Mouse (Mus musculus) c-Kit-positive CD71-negative TER-119-negative erythroid progenitor cells, embryonic 14.5 days (primary cell): Measurements from ENCODE around the gene Itsn1.
A peak's percentile ranks its signal among the peaks of the same experiment; 100 is the strongest.

ENCODE experiments used
- DNase-seq: peaks from one replicate; pipeline ENCODE4 v3.0.0-alpha.2; 2013; ENCODE audit warnings: low read depth

Itsn1 gene

GRCm38 (mm10) chr16:91769911-91770310 lies 40.8 kb downstream of the Itsn1 start:
- DNase-seq: no peak

- no peak for DNase-seq
These were observed 41.6 kb downstream of the Itsn1 start for GRCm38 (mm10) chr16:91770662-91771061.

DNA sequence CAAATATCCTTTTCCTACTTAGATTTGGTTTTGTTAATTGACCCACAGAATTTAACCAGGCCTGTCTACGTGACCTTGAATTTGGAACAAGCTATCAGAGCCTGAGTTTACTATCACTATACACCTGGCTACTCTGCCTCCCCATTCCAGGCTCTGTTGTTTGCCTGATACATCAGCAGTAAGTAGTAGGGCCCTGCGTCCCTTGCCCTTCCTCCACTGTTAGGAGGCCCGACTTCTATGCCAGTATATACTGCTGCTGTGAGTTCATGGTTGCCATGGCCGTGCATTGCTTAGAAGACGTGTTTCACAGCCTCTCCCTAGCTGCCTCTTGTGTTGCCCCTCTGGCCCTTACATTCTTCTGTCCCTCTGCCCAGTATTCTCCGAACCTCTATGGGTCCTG lies 42.3 kb downstream of the Itsn1 start:
- DNase-seq: no peak

- no peak for DNase-seq
These were observed 43.5 kb downstream of the Itsn1 start for GRCm38 (mm10) chr16:91772586-91772985.

DNA sequence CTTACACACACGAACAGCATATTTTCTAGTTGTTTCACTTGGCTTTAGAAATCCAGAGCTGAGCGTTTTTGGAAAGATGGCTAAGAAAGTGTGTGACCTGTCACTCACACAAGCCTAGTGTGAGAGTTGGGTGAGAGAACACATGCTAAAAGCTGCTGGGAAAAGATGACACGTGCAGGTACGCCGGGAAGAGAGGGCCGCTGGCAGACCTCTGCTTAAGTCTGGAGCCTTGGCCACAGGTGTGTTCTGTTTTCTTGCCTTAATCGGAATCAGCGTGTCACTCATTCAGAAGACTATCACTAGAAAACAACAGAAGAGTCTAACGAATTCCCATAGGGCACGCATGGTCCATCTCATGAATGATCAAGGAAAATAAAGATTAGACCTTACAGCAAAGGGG lies 50.5 kb downstream of the Itsn1 start:
- no peak for DNase-seq

DNA sequence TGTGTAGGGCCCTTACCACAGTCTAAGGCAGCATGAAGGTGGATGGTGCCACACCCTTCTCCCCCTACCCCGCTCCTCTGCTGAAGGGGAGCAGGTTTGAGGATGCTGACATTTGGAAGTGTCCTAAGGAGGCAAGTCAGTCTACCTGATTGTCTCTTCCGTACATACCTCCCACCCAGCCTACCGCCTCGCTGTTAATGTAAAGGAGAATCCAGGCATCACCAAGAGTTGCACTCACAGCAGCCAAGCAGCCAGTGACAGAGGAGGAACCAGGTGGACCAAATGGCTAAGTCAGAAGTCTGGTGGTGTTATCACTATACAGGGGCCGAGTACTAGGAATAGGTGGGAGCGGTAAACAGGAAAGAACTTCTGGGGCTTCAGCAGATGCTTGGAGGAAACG lies 51.1 kb downstream of the Itsn1 start:
- no peak for DNase-seq

DNA sequence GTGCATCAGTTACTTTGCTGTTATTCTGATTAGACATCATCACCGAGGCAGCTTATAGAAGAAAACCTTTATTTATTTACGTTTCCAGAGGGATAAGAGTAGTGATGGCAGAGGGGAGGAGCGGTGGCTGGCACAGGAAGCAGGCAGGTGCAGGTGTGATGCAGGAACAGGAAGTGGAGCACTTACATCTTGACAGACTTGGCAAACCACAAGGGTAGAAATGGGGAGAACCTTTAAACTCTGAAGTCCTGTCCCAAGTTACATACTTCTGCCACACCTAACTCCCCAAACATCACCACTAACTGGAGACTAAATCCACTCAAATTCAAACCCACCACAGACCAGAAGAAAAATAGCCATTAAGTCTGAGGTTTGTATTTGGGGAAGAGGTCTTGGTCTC lies 51.7 kb downstream of the Itsn1 start:
- DNase-seq: no peak

DNA sequence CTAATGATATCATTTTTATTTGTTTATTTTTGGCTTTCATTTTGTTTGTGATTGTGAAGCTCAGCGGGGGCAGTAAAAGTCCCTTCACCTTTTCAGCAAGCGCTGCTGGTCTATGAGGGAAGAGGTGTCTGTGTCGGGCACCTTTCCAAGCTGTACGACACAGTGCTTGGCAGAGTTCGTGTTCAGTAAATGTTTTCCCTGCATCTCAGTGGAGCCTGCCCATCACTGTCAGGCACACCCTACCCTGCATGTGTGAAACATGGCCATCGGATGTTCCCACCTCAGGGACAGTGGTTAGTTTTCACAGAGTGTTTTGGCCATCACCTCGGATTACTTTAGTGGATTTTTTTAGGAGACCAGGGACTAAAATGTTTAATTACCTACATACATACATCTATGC lies 54.1 kb downstream of the Itsn1 start:
- no peak for DNase-seq

DNA sequence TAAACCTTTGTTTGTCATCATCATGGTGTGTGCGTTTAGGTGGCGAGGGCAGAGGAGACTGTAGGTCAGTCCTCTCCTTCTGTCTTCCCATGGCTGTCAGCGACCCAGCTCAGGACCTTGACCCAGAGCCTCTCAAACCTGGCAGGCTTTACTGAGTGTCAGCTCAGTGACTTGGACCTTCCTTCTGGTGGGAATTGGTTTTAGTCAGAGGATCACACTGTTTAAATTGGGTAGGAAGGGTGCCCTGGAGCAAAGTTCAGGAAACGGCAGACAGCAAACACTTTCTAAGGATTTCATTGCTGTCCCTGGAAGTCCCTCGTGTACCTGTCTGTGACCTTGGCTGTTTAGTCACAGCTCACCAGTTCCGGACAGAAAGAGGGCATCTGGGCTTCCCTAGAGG lies 55.2 kb downstream of the Itsn1 start:
- DNase-seq: no peak

DNA sequence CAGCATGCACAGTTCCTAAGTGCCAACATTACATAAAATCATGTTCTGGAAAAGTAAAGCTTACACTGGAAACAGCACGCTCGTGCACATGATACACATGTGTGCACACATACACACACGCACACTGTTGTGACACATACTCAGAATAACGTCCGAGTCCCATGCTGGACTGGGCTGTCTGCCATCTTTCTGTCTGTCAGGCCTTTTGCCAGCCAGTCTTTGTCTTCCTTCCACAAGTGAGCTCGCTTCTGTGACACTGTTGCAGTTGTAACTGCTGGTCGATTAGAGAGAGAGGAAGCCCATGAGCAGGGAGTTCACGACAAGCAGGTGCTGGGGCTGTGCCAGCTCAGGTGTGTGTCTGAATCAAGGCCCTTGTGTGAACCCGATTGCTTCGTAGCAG lies 57.3 kb downstream of the Itsn1 start:
- DNase-seq: no peak

- DNase-seq: peak; percentile 55
These were observed 60.6 kb downstream of the Itsn1 start for GRCm38 (mm10) chr16:91789728-91790127.

DNA sequence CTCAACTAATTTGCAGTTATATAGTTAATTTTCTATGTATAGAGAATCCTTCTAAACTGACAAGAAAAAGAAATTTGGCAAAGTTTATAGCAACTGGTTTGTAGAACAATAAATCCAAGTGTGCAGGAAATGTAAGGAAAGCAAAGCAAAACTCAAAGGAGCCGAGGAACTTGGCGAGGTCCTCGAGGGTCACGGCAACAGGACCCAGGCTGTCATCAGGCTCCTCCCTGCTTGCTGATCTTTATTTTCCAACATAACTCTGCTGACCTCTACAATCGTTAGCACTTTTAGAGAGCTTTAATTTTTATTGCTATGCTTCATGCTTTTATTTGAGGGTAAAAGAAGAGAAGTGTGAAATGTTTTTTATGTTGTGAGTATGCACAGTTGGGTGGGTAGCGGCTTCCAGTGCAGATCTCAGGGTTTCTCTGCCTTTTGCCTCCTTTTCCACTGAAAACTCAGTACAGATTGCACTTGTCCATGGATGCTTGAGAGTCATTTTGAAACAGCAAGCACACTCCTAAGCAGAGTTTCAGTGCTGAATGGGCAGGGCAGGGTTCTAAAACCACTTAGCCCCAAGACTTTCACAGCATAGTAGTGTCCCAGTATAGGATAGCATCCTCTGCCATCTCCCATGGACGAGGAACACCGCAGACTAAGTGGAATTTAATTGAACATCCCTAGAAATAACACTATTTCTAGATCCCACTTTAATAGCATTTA lies 63.6 kb downstream of the Itsn1 start:
- DNase-seq: no peak

GRCm38 (mm10) chr16:91793507-91794278 lies 64.6 kb downstream of the Itsn1 start:
- peak; percentile 34 for DNase-seq

DNA sequence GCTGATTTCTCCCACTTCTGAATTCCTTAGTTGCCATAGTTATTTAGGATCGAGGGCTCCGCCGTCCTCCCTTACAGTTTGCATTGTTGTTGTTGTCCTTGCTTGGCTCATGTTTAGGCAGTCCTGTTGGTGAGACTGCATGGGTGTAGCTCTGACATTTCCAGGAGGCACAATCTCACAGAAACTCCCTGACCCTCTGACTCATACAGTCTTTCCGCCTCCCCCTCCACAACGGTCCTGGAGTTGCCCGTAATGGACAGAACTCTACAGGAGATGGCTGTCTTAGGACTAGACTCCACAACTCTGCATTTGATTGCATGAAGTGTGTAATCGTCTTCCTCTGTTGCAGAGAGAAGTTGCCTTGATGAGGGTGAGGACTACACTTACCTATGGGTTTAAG lies 65.2 kb downstream of the Itsn1 start:
- no peak for DNase-seq

- no peak for DNase-seq
These were observed 66.0 kb downstream of the Itsn1 start for GRCm38 (mm10) chr16:91795044-91795443.

DNA sequence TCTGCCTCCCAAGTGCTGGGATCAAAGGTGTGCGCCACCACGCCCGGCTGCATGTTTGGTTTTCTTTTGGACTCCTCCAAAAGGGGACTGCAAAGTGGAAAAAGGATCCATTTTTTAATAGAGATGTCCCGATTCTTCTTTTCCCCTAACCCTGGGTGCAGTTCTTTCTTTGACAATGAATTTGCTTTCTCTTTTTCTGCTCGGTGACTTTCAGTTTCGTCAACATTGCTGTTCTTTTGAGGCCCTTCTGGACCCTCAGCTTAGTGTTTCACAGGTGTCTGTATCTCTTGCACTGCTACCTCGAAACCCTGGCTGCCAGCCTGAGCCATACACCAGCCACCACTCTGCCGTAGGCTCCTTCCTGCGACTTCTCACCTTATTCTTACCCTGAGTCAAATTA lies 66.5 kb downstream of the Itsn1 start:
- no peak for DNase-seq

GRCm38 (mm10) chr16:91801426-91801825 lies 72.3 kb downstream of the Itsn1 start:
- no peak for DNase-seq

GRCm38 (mm10) chr16:91802461-91803062 lies 73.5 kb downstream of the Itsn1 start:
- DNase-seq: no peak

DNA sequence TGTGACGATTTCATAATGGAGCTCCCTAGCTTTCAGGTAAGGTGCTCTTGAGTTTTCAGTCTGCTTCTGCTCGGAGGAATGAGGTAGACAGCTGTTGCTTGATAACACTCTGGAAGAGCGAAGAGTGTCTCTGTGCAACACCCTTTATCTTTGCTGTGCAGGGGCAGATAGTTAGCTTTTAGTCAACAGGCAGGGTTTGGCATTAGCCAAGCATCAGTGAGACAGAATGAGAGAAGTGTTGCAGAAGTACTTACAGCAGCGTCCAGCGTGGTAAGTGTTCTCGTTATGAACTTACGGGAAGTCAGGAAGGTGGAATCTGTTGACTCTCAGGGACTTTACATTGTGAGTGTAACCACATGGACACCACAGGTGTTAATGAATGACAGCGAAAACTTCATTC lies 75.3 kb downstream of the Itsn1 start:
- DNase-seq: peak; percentile 32

DNA sequence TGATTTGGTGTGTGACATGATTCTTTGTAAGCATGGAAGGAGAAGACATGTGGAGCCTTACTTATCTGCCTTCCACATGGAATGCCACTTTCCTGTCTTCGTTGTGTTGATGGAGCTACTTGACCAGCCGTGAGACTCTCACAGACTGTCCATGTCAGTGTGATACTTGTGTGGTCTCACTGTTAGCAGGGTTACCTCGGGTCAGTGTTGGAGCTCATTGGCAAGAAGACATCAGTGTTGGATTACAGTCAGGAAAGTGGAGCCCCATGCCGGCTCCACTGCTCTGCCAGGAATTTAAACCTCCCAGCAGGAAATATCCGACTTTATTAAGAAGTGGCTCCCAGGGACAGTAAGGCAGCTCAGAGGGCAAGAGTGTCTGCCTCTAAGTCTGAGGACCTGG lies 75.8 kb downstream of the Itsn1 start:
- DNase-seq: no peak

DNA sequence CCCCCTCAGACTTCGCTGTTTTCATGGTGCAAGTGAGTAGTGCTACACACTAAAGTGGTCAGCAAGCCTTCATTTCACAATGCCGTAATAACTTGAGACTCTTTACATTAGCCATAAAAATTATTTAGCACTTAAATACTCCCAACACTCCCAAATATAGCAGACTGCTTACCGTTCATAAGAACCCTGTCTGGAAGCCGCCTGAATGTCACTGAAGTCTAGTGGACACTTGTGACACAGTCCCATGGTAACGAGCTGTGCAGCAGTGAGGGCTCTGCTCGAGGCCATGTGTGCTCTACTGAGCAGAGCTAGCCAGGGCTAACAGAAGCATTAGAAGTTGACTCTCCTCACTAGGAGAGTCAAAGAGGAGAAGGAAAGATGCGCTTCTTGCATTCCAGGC lies 81.2 kb downstream of the Itsn1 start:
- no peak for DNase-seq

DNA sequence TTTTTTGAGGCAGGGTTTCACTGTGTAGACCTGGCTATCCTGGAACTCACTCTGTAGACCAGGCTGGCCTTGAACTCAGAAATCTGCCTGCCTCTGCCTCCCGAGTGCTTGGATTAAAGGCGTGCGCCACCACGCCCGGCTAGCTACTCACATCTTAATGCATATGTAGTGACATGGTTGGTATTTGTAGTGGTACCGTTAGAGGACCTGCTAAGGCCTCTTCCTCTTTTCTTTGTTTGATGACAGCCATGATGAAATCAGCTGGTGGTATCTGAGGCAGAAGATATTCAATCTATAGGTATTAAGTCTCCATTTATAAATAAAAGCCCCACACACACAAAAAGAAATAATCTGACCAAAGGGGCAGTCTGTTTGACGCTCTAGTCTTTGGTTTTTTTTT lies 82.3 kb downstream of the Itsn1 start:
- no peak for DNase-seq

GRCm38 (mm10) chr16:91811876-91812275 lies 82.8 kb downstream of the Itsn1 start:
- no peak for DNase-seq
